Mouse (Mus musculus): ENCODE results near the gene Mamstr.

DNA sequence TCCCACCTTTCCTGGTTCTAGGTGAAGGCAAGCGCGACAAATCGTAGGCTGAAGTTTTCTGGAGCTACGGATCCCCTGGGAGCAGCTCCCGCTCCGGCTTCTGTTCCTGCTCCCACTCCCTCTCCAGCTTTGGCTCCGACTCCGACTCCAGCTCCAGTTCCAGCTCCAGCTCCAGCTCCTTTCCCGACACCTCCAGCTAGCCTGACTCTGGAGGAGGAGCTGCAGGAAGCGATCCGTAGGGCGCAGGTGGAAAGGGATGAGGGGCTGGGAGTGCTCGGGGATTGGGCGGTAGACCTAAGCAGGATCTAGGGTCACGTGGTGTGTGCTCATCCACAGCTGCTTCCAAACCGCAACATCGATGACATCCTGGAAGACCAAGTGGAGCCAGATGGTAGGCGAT, 4.4 kb downstream of the Mamstr start:
- no peak for TF ChIP-seq CTCF (IDR thresholded peaks at IDR 0.05; ENCODE audit: extremely low read depth, insufficient read depth, low read length)
- peak; percentile 81 for TF ChIP-seq POLR2A (IDR thresholded peaks at IDR 0.05; ENCODE audit: extremely low read depth, insufficient read depth, low read length)
